Mouse (Mus musculus) large intestine, adult 2 months (tissue): ENCODE measurements at regions not wholly inside any gene's neighbourhood (a gene's known extent, or its start where the extent isn't known, plus 50 kb on each side); places are given as distances from the start of the nearest gene placed in this dataset.
"Not testable (repeated sequence)": the region's sequence is repeated elsewhere in the genome, so short reads cannot be mapped to it uniquely, and the experiment has no call there.

Experiments used
- DNase-seq: peaks from one replicate; pipeline ENCODE4 v3.0.0-alpha.2; 2012; ENCODE audit warnings: low read depth, low spot score
- WGBS: fragments of 180-500 bp; shearing (Covaris S2); methylation state at CpG from one replicate; pipeline ENCODE4 v1.1.7; 2018; 5-methylcytosine and 5-hydroxymethylcytosine counted together

- DNase-seq, result no peak
- WGBS, result 82% methylated on average over 8 of the region's 8 CpGs
Observed at GRCm38 (mm10) chr13:46042224-46042623, 77.4 kb upstream of the Atxn1 start.

GRCm38 (mm10) chr13:46041475-46041874 lies 76.7 kb upstream of the Atxn1 start:
- no peak for DNase-seq
- WGBS, result 92% methylated on average over 4 of the region's 4 CpGs

GRCm38 (mm10) chr13:46040062-46040461 lies 75.3 kb upstream of the Atxn1 start:
- WGBS, result 91% methylated on average over 5 of the region's 5 CpGs
- no peak for DNase-seq

GRCm38 (mm10) chr13:46038441-46039331 lies 73.9 kb upstream of the Atxn1 start:
- 85% methylated on average over 10 of the region's 10 CpGs for WGBS
- no peak for DNase-seq

GRCm38 (mm10) chr13:46032281-46032680 lies 67.5 kb upstream of the Atxn1 start:
- DNase-seq, result no peak
- 77% methylated on average over 2 of the region's 2 CpGs for WGBS

GRCm38 (mm10) chr13:46026018-46026417 lies 61.2 kb upstream of the Atxn1 start:
- DNase-seq, result no peak
- WGBS, result 43% methylated on average over 2 of the region's 2 CpGs

- no peak for DNase-seq
- 21% methylated on average over 5 of the region's 5 CpGs for WGBS
Observed at GRCm38 (mm10) chr13:46023630-46024041, 58.8 kb upstream of the Atxn1 start.

- no peak for DNase-seq
- 27% methylated on average over 5 of the region's 5 CpGs for WGBS
Observed at GRCm38 (mm10) chr13:46023187-46023586, 58.4 kb upstream of the Atxn1 start.

GRCm38 (mm10) chr13:46020945-46021835 lies 56.4 kb upstream of the Atxn1 start:
- whole genome bisulfite sequencing, result 72% methylated on average over 6 of the region's 6 CpGs
- DNase-seq, result no peak

- 27% methylated on average over 9 of the region's 9 CpGs for WGBS
- DNase-seq, result no peak
Observed at GRCm38 (mm10) chr13:46019431-46020166, 54.8 kb upstream of the Atxn1 start.

GRCm38 (mm10) chr13:46018903-46019430 lies 54.2 kb upstream of the Atxn1 start:
- WGBS, result 30% methylated on average over 13 of the region's 13 CpGs
- no peak for DNase-seq

GRCm38 (mm10) chr13:46017742-46018141 lies 52.9 kb upstream of the Atxn1 start:
- no peak for DNase-seq
- WGBS, result 94% methylated on average over 5 of the region's 5 CpGs

- WGBS, result 71% methylated on average over 2 of the region's 2 CpGs
- not testable (repeated sequence) for DNase-seq
Observed at GRCm38 (mm10) chr13:46017011-46017410, 52.2 kb upstream of the Atxn1 start.

- DNase-seq, result no peak
- WGBS, result 83% methylated on average over 7 of the region's 7 CpGs
Observed at GRCm38 (mm10) chr13:46015231-46015630, 50.4 kb upstream of the Atxn1 start.

- 80% methylated on average over 2 of the region's 2 CpGs for WGBS
- no peak for DNase-seq
Observed at GRCm38 (mm10) chr13:46014637-46015036, 49.8 kb upstream of the Atxn1 start.
